Mouse (Mus musculus) small intestine, adult 2 months (tissue): ENCODE measurements around the gene Tdrd9.

ENCODE experiments used
- CTCF ChIP-seq: fragments of 200-500 bp; IDR thresholded peaks from 2 replicates; pipeline ENCODE4 v1.5.1; 2012; ENCODE audit warnings: low read depth, mild to moderate bottlenecking, control low read depth, inconsistent platforms, low read length, moderate library complexity, mixed read lengths; ENCODE audit not compliant: insufficient replicate concordance, insufficient read length; ENCODE audit errors: extremely low read depth
- POLR2A ChIP-seq: fragments of 200-500 bp; IDR thresholded peaks from 2 replicates; pipeline ENCODE4 v1.6.1; 2012; ENCODE audit warnings: low read depth, mild to moderate bottlenecking, control low read depth, inconsistent platforms, low read length, moderate library complexity

GRCm38 (mm10) chr12:111933032-111933704 is 38.2 kb upstream of the Tdrd9 start:
- TF ChIP-seq CTCF: peak; percentile 32; the same call in 1 of the 2 replicates
- 0 out of 2 replicates have a peak, but pooled peaks have one; percentile 19 for TF ChIP-seq POLR2A
